Mouse (Mus musculus) cerebellum, adult 2 months (tissue): ENCODE results near the gene AC140267.1. TPM values are rescaled to one million over a fixed set of nuclear protein-coding genes. Genes with fewer than 3 reads are reported as not detected.

ENCODE experiments used
- DNase-seq, 2 experiments: peaks; one replicate each; pipeline ENCODE4 v3.0.0; 2021
- H3K27ac ChIP-seq: fragments of 200-500 bp; 2 replicates; pipeline ENCODE4 v1.5.1; 2012; ENCODE audit warnings: low read length, control low read depth, inconsistent platforms; ENCODE audit not compliant: insufficient read depth
- H3K27me3 ChIP-seq: fragments of 200-500 bp; 2 replicates; pipeline ENCODE4 v1.6.1; 2012; ENCODE audit warnings: inconsistent platforms, mild to moderate bottlenecking, low read length, moderate library complexity; ENCODE audit not compliant: control insufficient read depth, insufficient read depth
- H3K4me1 ChIP-seq: fragments of 200-500 bp; 2 replicates; pipeline ENCODE4 v1.6.1; 2011; ENCODE audit warnings: low read length; ENCODE audit not compliant: control insufficient read depth, insufficient read depth
- H3K4me3 ChIP-seq: fragments of 200-500 bp; replicated peaks from 2 replicates; pipeline ENCODE3; 2011; ENCODE audit warnings: mild to moderate bottlenecking, low read depth, low read length, control low read depth; ENCODE audit not compliant: insufficient read depth
- CTCF ChIP-seq: fragments of 200-500 bp; IDR thresholded peaks from 2 replicates; pipeline ENCODE4 v1.5.1; 2011; ENCODE audit warnings: low read depth, mild to moderate bottlenecking, control low read depth, low read length, moderate library complexity, borderline replicate concordance; ENCODE audit not compliant: insufficient read depth
- POLR2A ChIP-seq: fragments of 200-500 bp; IDR thresholded peaks from 2 replicates; pipeline ENCODE4 v1.6.1; 2011; ENCODE audit warnings: low read length, control low read depth, borderline replicate concordance; ENCODE audit not compliant: insufficient read depth
- WGBS: fragments of 180-500 bp; shearing (Covaris S2); methylation state at CpG from one replicate; pipeline ENCODE4 v1.1.7; 2018; 5-methylcytosine and 5-hydroxymethylcytosine counted together
- polyA plus RNA-seq: library from polyadenylated mRNA; depleted of rRNA; stranded (reverse); fragments of >200 nt; gene quantifications from 2 replicates; pipeline ENCODE4 v1.2.3, GENCODE M21; 2012

The AC140267.1 gene
- polyA plus RNA-seq, 1 experiment = not detected

- peaks cover 25% of the 10 kb centered on the region for H3K4me1 ChIP-seq
- 78% methylated on average over 7 of the region's 7 CpGs for WGBS
- H3K27me3 ChIP-seq = no peaks in the 10 kb centered on the region
- no peak overlapping the region for H3K4me3 ChIP-seq
- TF ChIP-seq POLR2A (no peak), CTCF (no peak)
- no peak for DNase-seq
- H3K27ac ChIP-seq = no peak overlapping the region
These were observed 25.5 kb downstream of the AC140267.1 start for GRCm38 (mm10) chr15:80261100-80261499.

GRCm38 (mm10) chr15:80263610-80264575, 28.3 kb downstream of the AC140267.1 start, which contains the start of gene Rps19bp1:
Gene Rps19bp1 (minus strand): TSS chr15:80264315.
- WGBS = 2% methylated on average over 66 of the region's 66 CpGs
- H3K4me3 ChIP-seq = peak within 1 kb of the TSS; percentile 79
- peaks cover 8% of the 10 kb centered on the region for H3K4me1 ChIP-seq
- TF ChIP-seq CTCF (no peak), POLR2A (peak; percentile 76; the same call in 1 of the 2 replicates)
- no peaks in the 10 kb centered on the region for H3K27me3 ChIP-seq
- no peak within 1 kb of the TSS; the same call in 1 of the 2 replicates for H3K27ac ChIP-seq
- peak; percentile 86 to 87 for DNase-seq

- TF ChIP-seq POLR2A (no peak), CTCF (peak; percentile 95)
- no peak overlapping the region for H3K4me3 ChIP-seq
- peaks cover 4% of the 10 kb centered on the region; the same call in 1 of the 2 replicates for H3K4me1 ChIP-seq
- no peaks in the 10 kb centered on the region for H3K27me3 ChIP-seq
- peak; percentile 87 for DNase-seq
- 0% methylated on average over 2 of the region's 2 CpGs for WGBS
- no peak overlapping the region for H3K27ac ChIP-seq
These were observed 30.6 kb downstream of the AC140267.1 start for GRCm38 (mm10) chr15:80266281-80266680.

GRCm38 (mm10) chr15:80271858-80272396, 36.3 kb downstream of the AC140267.1 start:
- no peak for DNase-seq
- Histone ChIP-seq H3K27ac (no peak overlapping the region), H3K4me1 (peaks cover 5% of the 10 kb centered on the region), H3K27me3 (no peaks in the 10 kb centered on the region), H3K4me3 (no peak overlapping the region)
- TF ChIP-seq CTCF (no peak), POLR2A (no peak)
- WGBS = 81% methylated on average over 3 of the region's 3 CpGs

- peaks cover 28% of the 10 kb centered on the region for H3K4me1 ChIP-seq
- no peak overlapping the region for H3K27ac ChIP-seq
- no peak overlapping the region for H3K4me3 ChIP-seq
- DNase-seq = peak; percentile 66 to 70
- H3K27me3 ChIP-seq = no peaks in the 10 kb centered on the region
- TF ChIP-seq CTCF (peak; percentile 71), POLR2A (no peak)
- WGBS = 16% methylated on average over 9 of the region's 9 CpGs
These were observed 41.5 kb downstream of the AC140267.1 start for GRCm38 (mm10) chr15:80277107-80277506.

GRCm38 (mm10) chr15:80277625-80278024, 42.0 kb downstream of the AC140267.1 start:
- H3K4me3 ChIP-seq = no peak overlapping the region
- peak overlapping the region; percentile 52; the same call in 1 of the 2 replicates for H3K27ac ChIP-seq
- no peaks in the 10 kb centered on the region for H3K27me3 ChIP-seq
- peak in 1 of 2 experiments; percentile 40 for DNase-seq
- peaks cover 28% of the 10 kb centered on the region for H3K4me1 ChIP-seq
- TF ChIP-seq CTCF (no peak), POLR2A (no peak)
- 9% methylated on average over 6 of the region's 6 CpGs for WGBS

GRCm38 (mm10) chr15:80278121-80278759, 42.6 kb downstream of the AC140267.1 start:
- no peak for TF ChIP-seq POLR2A
- peak; percentile 79 to 88 for DNase-seq
- Histone ChIP-seq H3K4me3 (peak overlapping the region; percentile 22), H3K27ac (peak overlapping the region; percentile 70), H3K4me1 (peaks cover 26% of the 10 kb centered on the region), H3K27me3 (no peaks in the 10 kb centered on the region)
- WGBS = 7% methylated on average over 5 of the region's 5 CpGs
